Mouse (Mus musculus) splenic B cell, adult 2 months (primary cell): Measurements from ENCODE around the gene Fhl1.

Experiments used
- DNase-seq: peaks from one replicate; pipeline ENCODE4 v3.0.0-alpha.2; 2011; ENCODE audit warnings: low read depth, low spot score
- H3K27me3 ChIP-seq: 2 replicates; pipeline ENCODE4 v1.6.1; 2012; ENCODE audit warnings: mild to moderate bottlenecking, low read length, moderate library complexity, mixed read lengths; ENCODE audit not compliant: control insufficient read depth, poor library complexity, insufficient read depth, severe bottlenecking
- H3K36me3 ChIP-seq: 2 replicates; pipeline ENCODE4 v1.6.1; 2012; ENCODE audit warnings: mild to moderate bottlenecking, low read length, moderate library complexity, mixed read lengths; ENCODE audit not compliant: control insufficient read depth, poor library complexity, insufficient read depth, severe bottlenecking

Fhl1 gene

DNA sequence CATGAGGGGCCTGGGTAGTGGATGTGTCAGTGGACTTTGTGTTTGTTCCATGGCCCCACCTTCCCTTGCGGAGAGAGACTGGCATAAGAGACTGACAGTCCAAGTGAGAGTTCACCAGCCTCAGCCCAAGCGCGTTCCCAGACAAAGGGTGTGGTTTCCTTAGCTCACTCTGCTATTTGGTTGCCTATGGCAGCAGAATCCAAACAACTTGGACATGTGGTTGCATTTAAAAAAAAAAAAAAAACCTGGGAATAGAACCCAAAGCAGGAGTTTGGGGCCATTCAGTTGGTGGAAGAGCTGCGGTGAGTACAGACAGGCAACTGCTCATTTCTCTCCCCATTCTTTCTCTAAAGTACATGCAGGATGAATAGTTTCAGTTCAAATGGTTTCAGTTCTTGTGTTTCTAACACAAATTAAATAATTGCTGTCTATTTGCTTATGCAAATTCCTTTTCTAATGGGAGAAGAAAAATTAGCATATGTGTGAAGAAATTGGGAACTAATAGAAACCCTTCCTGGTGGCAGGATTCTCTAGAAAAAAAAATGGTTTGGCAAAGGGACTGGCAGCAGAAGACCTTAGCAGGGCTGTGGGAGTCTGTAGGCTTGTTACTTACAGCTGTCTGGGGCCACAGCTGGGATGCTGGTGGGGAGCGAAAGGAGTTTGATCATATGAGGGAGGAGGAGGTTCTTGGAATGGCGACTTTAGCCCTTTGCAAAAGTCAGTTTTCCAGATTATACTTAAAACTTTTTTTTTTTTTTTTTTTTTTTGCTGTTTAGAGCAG, 54.9 kb downstream of the Fhl1 start:
- H3K27me3 ChIP-seq: no peaks in the 10 kb centered on the region
- DNase-seq: no peak
- no peaks in the 10 kb centered on the region for H3K36me3 ChIP-seq

DNA sequence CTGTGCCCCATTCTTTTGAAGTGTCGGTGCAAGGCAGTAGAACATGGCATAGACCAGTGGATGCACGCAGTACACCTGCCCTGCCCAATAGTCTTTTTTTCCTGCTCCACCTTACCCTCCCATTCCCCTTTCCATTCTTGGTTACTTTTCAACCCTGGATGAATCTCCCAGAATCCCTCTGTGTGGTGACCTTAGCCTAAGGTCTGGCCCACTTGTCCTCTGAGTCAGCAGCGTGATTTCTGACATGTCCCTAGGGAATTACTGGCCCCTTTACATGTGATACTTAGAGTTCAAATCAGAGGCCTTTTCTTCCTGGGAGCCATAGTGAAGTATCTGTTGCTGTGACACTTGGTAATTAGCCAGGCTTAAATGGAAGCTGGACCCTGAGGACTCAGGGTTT, 55.9 kb downstream of the Fhl1 start:
- Histone ChIP-seq H3K27me3 (no peaks in the 10 kb centered on the region), H3K36me3 (no peaks in the 10 kb centered on the region)
- no peak for DNase-seq

DNA sequence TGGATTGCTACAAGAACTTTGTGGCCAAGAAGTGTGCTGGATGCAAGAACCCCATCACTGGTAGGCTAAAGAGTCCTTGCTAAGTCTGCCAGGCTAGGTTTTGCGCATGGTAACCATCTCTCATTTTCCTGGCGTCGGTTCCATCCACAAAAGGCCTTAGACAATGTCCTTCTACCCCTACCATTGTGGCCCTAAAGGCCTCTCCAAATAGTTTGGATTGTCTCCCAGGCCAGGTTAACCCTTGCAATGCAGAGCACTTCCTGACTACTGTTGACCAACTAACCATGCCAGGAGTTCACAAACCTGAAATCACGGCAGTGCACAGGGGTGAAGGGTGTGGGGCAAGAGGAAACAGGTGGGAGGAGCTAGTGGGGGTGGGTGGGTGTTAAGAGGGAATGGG, 59.0 kb downstream of the Fhl1 start:
- Histone ChIP-seq H3K36me3 (no peaks in the 10 kb centered on the region), H3K27me3 (no peaks in the 10 kb centered on the region)
- DNase-seq: no peak

DNA sequence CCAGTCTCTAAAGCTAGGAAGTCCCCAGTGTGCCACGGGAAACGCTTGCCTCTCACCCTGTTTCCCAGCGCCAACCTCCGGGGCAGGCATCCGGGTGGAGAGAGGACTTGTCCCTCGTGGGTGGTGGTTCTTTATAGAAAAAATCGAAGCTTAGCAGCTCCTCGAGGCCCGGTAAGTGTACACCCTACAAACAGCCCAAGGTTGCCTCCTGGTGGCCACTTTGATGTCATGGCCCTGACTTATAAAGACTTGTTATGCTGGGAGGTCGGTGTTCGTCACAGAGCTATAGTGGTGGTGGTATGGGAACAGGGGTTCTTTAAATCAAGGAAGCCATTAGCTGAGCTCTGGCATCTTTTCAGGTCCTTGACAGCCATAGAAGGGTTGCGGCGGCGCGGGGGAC, 59.7 kb downstream of the Fhl1 start:
- DNase-seq: peak; percentile 38
- H3K36me3 ChIP-seq: no peaks in the 10 kb centered on the region
- H3K27me3 ChIP-seq: no peaks in the 10 kb centered on the region

DNA sequence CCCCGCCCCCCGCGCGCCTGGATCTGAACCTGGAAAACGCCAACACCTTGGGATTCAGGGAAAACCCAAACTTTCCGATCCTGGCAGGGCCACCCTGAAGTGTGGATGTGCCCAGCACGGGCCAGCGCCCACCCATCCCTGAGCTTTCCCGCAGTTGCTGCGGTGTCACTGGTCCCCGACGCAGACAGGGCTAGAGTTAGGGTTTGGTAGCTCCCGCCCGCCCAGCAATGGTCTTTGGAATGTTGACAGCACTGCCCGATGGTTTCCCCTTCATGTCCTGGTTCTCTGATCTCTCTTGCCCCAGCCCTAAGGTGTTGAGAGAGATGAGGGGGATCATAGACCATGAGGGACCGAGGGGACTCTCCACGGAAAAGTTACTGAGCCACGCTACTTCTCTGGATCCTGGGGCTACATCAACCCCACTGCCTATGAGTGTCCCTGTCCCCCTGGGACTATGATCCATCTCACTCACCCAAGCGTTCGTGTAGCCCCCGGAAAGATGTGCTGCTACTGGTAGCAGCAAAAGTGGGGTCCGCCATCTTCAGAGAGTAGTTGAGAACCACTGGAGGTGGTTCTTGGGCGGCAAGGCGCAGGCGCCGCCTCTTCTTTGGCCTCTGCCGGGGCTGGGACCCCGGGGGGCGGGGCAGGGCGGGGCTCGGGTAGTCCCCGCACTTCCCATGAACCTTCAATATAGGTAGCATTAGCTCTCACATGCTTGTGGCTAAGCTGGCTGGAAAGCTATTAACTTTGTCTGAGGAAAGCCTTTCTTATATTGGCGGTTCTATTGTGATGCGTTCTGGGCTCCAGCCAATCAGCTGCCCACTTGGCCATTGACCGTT, 90.4 kb downstream of the Fhl1 start, which contains the start of gene Map7d3:
Gene Map7d3, minus strand, starts transcription at position 562 of the 839 bp plus-strand sequence.
- DNase-seq: peak; percentile 1
- H3K36me3 ChIP-seq: no peaks in the 10 kb centered on the region
- H3K27me3 ChIP-seq: no peaks in the 10 kb centered on the region

DNA sequence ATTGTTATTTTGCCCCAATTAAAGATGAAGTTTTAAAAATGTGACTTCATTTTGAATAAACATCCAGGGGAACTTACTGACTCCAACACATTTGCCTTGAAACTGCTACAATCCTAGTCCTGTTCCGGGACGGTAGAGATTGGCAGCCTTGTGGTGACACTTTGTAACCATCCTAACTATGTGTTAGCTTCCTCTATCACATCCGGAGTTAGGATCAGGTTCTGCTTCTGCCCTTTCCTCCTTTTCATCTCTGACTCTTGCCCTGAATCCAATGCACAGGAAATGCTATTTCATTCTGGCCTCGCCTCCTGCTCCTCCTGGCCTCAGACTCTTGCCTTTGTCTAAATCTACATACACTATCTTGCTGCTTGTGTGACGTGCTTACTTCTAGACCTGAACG, 95.9 kb downstream of the Fhl1 start:
- no peak for DNase-seq
- Histone ChIP-seq H3K27me3 (no peaks in the 10 kb centered on the region), H3K36me3 (no peaks in the 10 kb centered on the region)

DNA sequence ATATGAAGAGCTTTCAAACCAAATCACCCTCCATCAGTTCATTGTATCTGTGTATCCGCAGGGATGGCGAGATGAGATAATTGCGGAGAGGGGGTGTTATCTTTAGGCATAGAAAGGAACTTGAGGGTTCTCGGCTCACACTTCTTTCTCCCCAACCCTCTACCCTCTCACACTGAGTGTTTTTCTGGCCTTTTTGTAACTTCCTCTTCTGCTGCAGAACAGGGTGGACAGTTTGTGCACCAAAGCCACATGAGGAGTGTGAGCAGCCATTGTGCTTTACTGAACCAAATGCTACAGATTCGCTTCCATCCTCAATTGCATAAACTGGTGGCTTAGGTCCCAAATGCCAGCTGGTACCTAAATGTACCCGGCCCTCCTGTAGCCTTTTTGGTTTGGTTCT, 104.3 kb downstream of the Fhl1 start:
- Histone ChIP-seq H3K27me3 (no peaks in the 10 kb centered on the region), H3K36me3 (no peaks in the 10 kb centered on the region)
- DNase-seq: no peak

DNA sequence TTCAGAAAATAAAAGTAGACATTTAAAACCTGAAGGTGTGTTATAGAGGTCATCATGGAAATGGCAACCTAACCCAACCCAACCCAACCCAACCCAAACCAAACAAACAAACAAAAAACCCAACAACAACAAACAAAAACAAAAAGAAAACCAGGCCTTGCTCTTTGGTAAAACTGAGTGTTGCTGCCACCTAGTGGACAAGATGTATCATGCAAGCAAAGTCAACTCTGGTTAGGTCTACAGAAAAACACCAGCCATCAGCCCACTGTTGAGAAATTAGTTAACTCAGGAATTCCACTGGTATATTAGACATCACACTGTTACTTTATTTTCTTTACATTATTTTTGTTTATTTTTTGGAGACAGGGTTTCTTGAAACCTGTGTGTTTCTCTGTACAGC, 107.8 kb downstream of the Fhl1 start:
- H3K36me3 ChIP-seq: no peaks in the 10 kb centered on the region
- no peaks in the 10 kb centered on the region for H3K27me3 ChIP-seq
- DNase-seq: peak; percentile 40

DNA sequence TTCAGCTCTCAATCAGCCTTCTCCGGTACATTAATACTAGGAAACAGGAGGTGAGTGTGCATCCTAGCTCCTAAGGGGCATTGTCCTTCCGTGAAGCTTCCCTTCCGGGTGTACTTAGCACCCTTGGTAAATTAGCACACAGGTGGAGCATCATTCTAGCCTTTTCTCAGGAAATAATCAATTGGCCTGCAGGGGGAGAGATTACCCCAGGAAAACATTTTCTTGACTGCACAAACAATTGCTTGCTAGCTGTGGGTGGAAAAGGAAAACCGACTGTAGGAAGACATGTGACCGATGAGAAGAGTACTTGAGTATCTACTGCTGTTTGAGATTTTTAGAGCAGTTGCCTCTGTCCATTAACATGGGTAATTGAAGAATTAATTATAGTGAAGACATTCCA, 109.7 kb downstream of the Fhl1 start:
- Histone ChIP-seq H3K36me3 (no peaks in the 10 kb centered on the region), H3K27me3 (no peaks in the 10 kb centered on the region)
- DNase-seq: no peak
